ENCODE assay signal across 13 mouse cellular contexts in genomic region chr1:151208944-151209343, GRCm38 (mm10). TPM values are rescaled to one million over a fixed set of nuclear protein-coding genes. Genes with fewer than 3 reads are reported as not detected.
"Had no signal": no experiment of that assay in that cellular context is flagged by ENCODE, and none has a peak within 500 bp of the region (broad histone marks: within the 10 kb centered on the region; RNA-seq: fewer than 3 reads in every experiment).

No protein-coding gene starts in this region.

RNA-seq across cellular contexts. Expression of gene Gm47996, which starts 1.0 kb away (rescaled TPM):
- total RNA-seq: neutrophil, adult 5-6 weeks had no signal
- polyA plus RNA-seq: neural tube, embryonic 14.5 days; neural tube, embryonic 15.5 days; small intestine, adult 2 months; stomach, embryonic 14.5 days; stomach, embryonic 15.5 days; stomach, embryonic 16.5 days; stomach, postnatal 0 days; thymus, adult 2 months; thymus, postnatal 0 days; urinary bladder, adult 2 months had no signal

RNA-seq across cellular contexts. Expression of gene 3110040M04Rik, which starts 5.0 kb away (rescaled TPM):
- total RNA-seq: neutrophil, adult 5-6 weeks had no signal
- polyA plus RNA-seq: neural tube, embryonic 14.5 days; neural tube, embryonic 15.5 days; spleen, adult 2 months; stomach, embryonic 14.5 days; stomach, postnatal 0 days; testis, adult 2 months; thymus, adult 2 months; thymus, postnatal 0 days; urinary bladder, adult 2 months had no signal

RNA-seq across cellular contexts. Expression of gene Gm47995, which starts 10.7 kb away (rescaled TPM):
- total RNA-seq: neutrophil, adult 5-6 weeks had no signal
- polyA plus RNA-seq: neural tube, embryonic 14.5 days; neural tube, embryonic 15.5 days; stomach, embryonic 14.5 days; stomach, embryonic 16.5 days; stomach, postnatal 0 days; thymus, adult 2 months; thymus, postnatal 0 days; urinary bladder, adult 2 months had no signal

RNA-seq across cellular contexts. Expression of gene Gm8947, which starts 16.8 kb away (rescaled TPM):
- total RNA-seq: neutrophil, adult 5-6 weeks had no signal
- polyA plus RNA-seq: neural tube, embryonic 14.5 days; neural tube, embryonic 15.5 days; stomach, embryonic 14.5 days; thymus, adult 2 months; thymus, postnatal 0 days; urinary bladder, adult 2 months had no signal

RNA-seq across cellular contexts. Expression of gene Gm47985, which starts 26.6 kb away (rescaled TPM):
- total RNA-seq: neutrophil, adult 5-6 weeks had no signal
- polyA plus RNA-seq: neural tube, embryonic 14.5 days; neural tube, embryonic 15.5 days; stomach, embryonic 14.5 days; stomach, postnatal 0 days; thymus, postnatal 0 days; urinary bladder, adult 2 months had no signal
